Mouse (Mus musculus) neutrophil, adult 5-6 weeks (primary cell): ENCODE measurements around the gene Kif1b. TPM values are rescaled to one million over a fixed set of nuclear protein-coding genes. Genes with fewer than 3 reads are reported as not detected.

Experiments used
- ATAC-seq: fragments of 151-379, 151-347 bp; 2 replicates; pipeline ENCODE4 v1.8.0; 2017; ENCODE audit warnings: mild to moderate bottlenecking, moderate TSS enrichment; ENCODE audit not compliant: insufficient number of reproducible peaks, poor library complexity, low FRiP score, severe bottlenecking; ENCODE audit errors: extremely low read depth
- total RNA-seq: library from RNA; stranded (forward); fragments of 200-1000 nt; gene quantifications from 2 replicates; pipeline ENCODE4 v1.2.3, GENCODE M21; 2017

Gene Kif1b
- total RNA-seq, 1 experiment from 2014 or later = 51.4 TPM

- no peak for ATAC-seq
Observed at GRCm38 (mm10) chr4:149159203-149159602, 148.3 kb downstream of the Kif1b start.

- no peak for ATAC-seq
Observed at GRCm38 (mm10) chr4:149157415-149157973, 150.0 kb downstream of the Kif1b start.

- ATAC-seq = peak; percentile 90
Observed at GRCm38 (mm10) chr4:149155711-149156110, 151.8 kb downstream of the Kif1b start.

- ATAC-seq = no peak
Observed at GRCm38 (mm10) chr4:149154859-149155258, 152.6 kb downstream of the Kif1b start.

- ATAC-seq = no peak
Observed at GRCm38 (mm10) chr4:149150721-149151120, 156.8 kb downstream of the Kif1b start.

GRCm38 (mm10) chr4:149150256-149150655 is 157.2 kb downstream of the Kif1b start:
- ATAC-seq = no peak

- ATAC-seq = no peak
Observed at GRCm38 (mm10) chr4:149149611-149150010, 157.9 kb downstream of the Kif1b start.

- no peak for ATAC-seq
Observed at GRCm38 (mm10) chr4:149149196-149149595, 158.3 kb downstream of the Kif1b start.

GRCm38 (mm10) chr4:149148084-149148483 is 159.4 kb downstream of the Kif1b start:
- no peak for ATAC-seq

GRCm38 (mm10) chr4:149147528-149147927 is 160.0 kb downstream of the Kif1b start:
- no peak for ATAC-seq

- no peak for ATAC-seq
Observed at GRCm38 (mm10) chr4:149145151-149145550, 162.3 kb downstream of the Kif1b start.

- ATAC-seq = peak; percentile 85
Observed at GRCm38 (mm10) chr4:149144459-149144858, 163.0 kb downstream of the Kif1b start.

- ATAC-seq = no peak
Observed at GRCm38 (mm10) chr4:149143594-149143993, 163.9 kb downstream of the Kif1b start.

- ATAC-seq = no peak
Observed at GRCm38 (mm10) chr4:149138515-149138914, 169.0 kb downstream of the Kif1b start.

- ATAC-seq = peak; percentile 86
Observed at GRCm38 (mm10) chr4:149136982-149137770, 170.3 kb downstream of the Kif1b start, which contains the start of gene Cenps. Gene Cenps (minus strand): TSS chr4:149137629.

GRCm38 (mm10) chr4:149136116-149136850 is 171.2 kb downstream of the Kif1b start:
- no peak for ATAC-seq

- no peak for ATAC-seq
Observed at GRCm38 (mm10) chr4:149133395-149133794, 174.1 kb downstream of the Kif1b start.

- ATAC-seq = peak; percentile 64; the same call in 1 of the 2 replicates
Observed at GRCm38 (mm10) chr4:149131789-149132565, 175.5 kb downstream of the Kif1b start.
